Mouse (Mus musculus) heart, adult 9 months (tissue): ENCODE data around the gene Cpeb4.
A peak's percentile ranks its signal among the peaks of the same experiment; 100 is the strongest.

Source experiments
- DNase-seq, 2 experiments: peaks; one replicate each; pipeline ENCODE4 v3.0.0; 2022; ENCODE audit warnings: low spot score in 2 of 2

Gene Cpeb4

DNA sequence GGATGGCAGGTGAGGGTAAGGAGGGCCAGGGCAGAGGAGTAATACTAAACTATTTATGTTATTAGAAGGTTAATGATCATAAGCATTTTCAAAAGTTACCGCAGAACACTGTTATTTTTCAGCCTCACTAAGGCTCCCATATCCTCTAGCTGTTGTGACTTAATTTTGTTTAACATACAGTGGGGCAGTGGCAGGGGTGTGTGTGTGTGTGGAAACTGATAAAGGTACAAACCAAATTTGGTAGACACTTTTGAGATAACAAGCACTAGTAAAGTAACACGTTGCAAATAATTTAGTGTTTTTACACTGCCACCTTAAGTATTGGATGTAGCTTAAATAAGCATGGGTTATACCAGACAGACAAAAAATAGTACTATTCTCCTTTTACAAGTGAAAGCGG is 24.9 kb downstream of the Cpeb4 start:
- no peak for DNase-seq

DNA sequence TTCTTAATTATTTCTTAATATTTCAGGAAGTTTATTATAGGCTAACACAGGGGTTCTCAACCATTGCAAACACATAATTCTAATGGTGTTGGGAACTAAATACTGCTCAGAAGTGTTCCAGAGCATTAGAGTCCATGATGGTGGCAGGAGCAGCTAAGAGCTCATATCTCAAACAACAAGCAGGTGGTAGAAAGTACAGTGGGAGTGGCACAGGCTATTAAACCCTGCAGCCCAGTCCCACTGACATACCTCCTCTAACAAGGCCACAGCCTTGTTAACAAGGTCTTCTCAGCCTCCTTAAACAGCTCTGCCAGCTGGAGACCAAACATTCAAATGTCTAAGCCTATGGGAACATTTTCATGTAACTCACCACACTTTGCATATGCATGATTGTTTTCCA is 27.2 kb downstream of the Cpeb4 start:
- no peak for DNase-seq

GRCm38 (mm10) chr11:31900736-31901135 is 28.7 kb downstream of the Cpeb4 start:
- DNase-seq, result peak; percentile 43 to 61

- DNase-seq, result peak; percentile 20 to 25
These were observed 30.4 kb downstream of the Cpeb4 start for GRCm38 (mm10) chr11:31902251-31903001.

GRCm38 (mm10) chr11:31906499-31906898 is 34.5 kb downstream of the Cpeb4 start:
- DNase-seq, result no peak

GRCm38 (mm10) chr11:31907650-31908049 is 35.6 kb downstream of the Cpeb4 start:
- peak in 1 of 2 experiments; percentile 7 for DNase-seq

- DNase-seq, result no peak
These were observed 40.9 kb downstream of the Cpeb4 start for GRCm38 (mm10) chr11:31912958-31913357.

- no peak for DNase-seq
These were observed 45.8 kb downstream of the Cpeb4 start for GRCm38 (mm10) chr11:31917769-31918168.

DNA sequence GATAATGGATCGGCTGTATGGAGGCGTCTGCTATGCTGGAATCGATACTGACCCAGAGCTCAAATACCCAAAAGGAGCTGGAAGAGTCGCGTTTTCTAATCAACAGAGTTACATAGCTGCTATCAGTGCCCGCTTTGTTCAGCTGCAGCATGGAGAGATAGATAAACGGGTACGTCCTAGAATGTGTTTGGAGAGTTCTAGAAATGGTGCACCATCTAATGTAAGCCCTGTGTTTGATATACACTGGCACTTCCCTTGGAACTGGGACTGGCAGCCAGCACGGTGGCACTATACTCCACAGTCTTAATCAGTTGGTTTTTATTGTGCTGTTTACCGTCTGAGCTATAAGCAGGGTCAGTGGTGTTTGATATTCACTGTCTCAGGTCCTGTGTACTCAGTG is 58.0 kb downstream of the Cpeb4 start:
- no peak for DNase-seq

GRCm38 (mm10) chr11:31935652-31936051 is 63.6 kb downstream of the Cpeb4 start:
- peak; percentile 37 to 43 for DNase-seq

DNA sequence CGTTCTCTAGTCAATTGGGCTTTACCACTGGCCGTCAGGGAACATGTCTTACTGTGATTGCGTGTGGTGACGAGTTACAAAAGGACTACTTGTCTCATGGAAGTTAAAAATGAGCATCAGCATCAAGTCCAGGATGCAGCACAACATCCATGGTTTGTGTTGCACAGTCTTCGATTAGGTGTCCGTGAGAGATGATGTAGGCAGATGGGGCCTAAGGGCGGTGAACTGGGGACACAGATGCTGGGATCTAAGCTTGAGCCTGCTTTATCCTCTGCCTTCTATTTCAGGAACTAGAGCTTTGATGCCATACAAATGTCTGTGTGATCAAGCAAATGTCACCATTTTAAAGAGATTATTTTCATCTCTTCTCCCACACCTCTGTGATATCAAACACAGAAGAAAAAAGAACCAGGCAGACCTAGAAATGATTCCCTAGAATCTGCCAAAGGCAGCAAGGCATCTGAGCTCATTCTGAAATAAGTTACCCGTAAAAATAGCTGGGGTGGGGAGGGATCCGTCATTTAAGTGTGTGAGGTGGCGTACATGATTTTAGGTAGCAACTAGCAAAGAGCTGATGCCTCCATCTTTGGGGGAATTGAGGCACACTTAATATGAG is 65.0 kb downstream of the Cpeb4 start:
- DNase-seq, result no peak

- DNase-seq, result no peak
These were observed 69.1 kb downstream of the Cpeb4 start for GRCm38 (mm10) chr11:31940898-31941639.

DNA sequence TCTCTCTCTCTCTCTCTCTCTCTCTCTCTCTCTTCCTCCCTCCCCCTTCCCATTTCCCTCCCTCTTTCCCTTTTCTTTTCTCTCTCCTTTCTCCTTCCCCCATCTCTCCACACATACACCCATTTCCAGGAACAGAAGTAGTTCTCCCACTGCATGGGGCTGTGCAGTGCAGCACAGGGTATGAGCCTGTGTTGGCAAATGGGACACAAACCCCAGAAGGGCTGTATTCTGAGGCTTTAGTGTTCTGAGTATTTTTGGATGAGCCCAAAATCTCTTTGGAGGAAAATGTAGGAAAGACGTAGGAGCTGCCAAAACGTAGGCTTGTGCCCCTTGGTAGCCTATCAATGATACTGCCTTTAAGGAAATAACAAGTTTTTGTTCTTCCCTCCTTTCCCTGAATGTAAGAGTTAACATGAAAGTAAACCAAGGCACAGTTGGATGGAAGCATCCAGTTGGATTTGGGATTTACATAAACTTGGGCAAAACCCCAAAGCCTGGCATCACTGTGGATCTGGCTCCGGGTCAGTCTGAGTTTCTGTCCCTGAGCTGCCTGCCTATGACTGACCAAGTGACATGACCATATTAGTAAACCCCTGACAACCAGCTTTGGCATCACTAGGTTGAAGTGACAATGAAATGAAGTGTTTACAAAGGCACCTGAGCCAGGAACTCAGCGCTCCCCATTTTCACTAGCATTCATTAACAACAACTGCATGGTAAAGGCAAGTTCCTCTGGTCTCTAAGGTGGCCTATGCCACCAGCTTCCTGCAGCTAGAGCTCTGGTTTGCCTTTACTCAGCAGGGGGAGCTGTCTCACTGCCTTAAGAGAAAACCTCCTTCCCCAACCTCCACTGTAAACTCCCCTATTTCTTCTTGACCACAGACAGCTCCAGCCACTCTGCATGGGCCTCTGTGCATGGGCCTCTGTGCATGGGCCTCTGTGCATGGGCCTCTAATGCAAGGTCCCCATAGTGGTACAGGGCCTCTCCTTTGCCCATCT is 69.9 kb downstream of the Cpeb4 start:
- no peak for DNase-seq

DNA sequence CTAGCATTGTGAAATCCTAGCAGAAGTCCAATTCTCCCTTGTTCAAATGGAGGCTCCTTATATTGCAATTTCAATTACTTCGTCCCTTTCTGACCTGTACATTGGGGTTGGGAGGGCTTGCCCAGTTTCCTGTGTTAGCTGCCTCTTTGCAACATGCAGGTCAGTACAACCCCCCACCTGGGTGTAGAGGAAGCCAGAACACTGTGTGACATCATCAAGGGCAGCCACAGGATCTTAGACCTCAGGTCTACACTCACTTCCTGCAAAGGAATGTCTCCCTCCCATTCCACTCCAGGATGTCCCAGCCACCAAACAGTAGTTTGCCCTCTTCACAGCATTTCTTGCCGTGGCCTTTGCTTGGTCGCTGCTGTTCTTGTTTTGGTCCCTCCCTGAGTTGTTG is 73.5 kb downstream of the Cpeb4 start:
- no peak for DNase-seq

- DNase-seq, result no peak
These were observed 76.7 kb downstream of the Cpeb4 start for GRCm38 (mm10) chr11:31948462-31949330.

GRCm38 (mm10) chr11:31949331-31949785 is 77.3 kb downstream of the Cpeb4 start:
- DNase-seq, result peak in 1 of 2 experiments; percentile 70

GRCm38 (mm10) chr11:31960071-31960470 is 88.1 kb downstream of the Cpeb4 start:
- DNase-seq, result no peak

DNA sequence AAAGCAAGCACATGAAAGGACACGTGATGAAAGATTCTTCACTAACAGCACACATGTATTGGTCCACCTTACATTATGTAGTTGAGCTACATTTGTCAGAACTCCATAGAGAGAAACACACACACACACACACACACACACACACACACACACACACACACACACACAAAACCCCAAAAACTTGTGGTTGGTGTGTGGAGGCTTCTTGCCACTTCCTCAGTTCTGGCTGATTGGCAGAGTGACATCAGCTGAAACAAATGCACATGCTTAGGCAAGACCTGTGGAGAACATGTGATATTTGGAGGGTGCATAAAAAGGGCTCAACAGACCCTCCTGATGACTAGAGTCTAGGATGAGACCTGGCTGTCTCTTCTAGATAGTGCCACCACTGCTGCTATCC is 92.0 kb downstream of the Cpeb4 start:
- no peak for DNase-seq

GRCm38 (mm10) chr11:31965256-31966134 is 93.5 kb downstream of the Cpeb4 start, which contains the start of gene 4930524B15Rik:
4930524B15Rik (plus strand) TSS chr11:31965592.
- DNase-seq, result no peak
